Mouse (Mus musculus) CD8-positive naive resting alpha-beta T cell, adult 2 months (primary cell): ENCODE measurements around the gene Timm10.
"Not testable (repeated sequence)": the region's sequence is repeated elsewhere in the genome, so short reads cannot be mapped to it uniquely, and the experiment has no call there.

ENCODE experiments used
- DNase-seq, 2 experiments: peaks; one replicate each; pipeline ENCODE4 v3.0.0; 2022; ENCODE audit warnings: low read depth in 2 of 2, low spot score in 2 of 2

The Timm10 gene

GRCm38 (mm10) chr2:84826488-84827282, at the start of gene Timm10:
Timm10 (plus strand) TSS chr2:84826997.
- DNase-seq: peak; percentile 63 to 64

GRCm38 (mm10) chr2:84777706-84778105, 49.1 kb upstream of the Timm10 start:
- no peak for DNase-seq

GRCm38 (mm10) chr2:84779210-84779609, 47.6 kb upstream of the Timm10 start:
- DNase-seq: peak; percentile 67 to 74

GRCm38 (mm10) chr2:84783315-84783714, 43.5 kb upstream of the Timm10 start:
- DNase-seq: no peak

GRCm38 (mm10) chr2:84783840-84784566, 42.8 kb upstream of the Timm10 start:
- no peak for DNase-seq

GRCm38 (mm10) chr2:84788316-84788715, 38.5 kb upstream of the Timm10 start:
- no peak for DNase-seq

- DNase-seq: no peak
Measured at GRCm38 (mm10) chr2:84790418-84790817, 36.4 kb upstream of the Timm10 start.

GRCm38 (mm10) chr2:84792516-84792915, 34.3 kb upstream of the Timm10 start:
- no peak for DNase-seq

- no peak for DNase-seq
Measured at GRCm38 (mm10) chr2:84793154-84793553, 33.6 kb upstream of the Timm10 start.

- no peak for DNase-seq
Measured at GRCm38 (mm10) chr2:84793871-84794270, 32.9 kb upstream of the Timm10 start.

- peak; percentile 40 to 55 for DNase-seq
Measured at GRCm38 (mm10) chr2:84797833-84798492, 28.8 kb upstream of the Timm10 start.

- peak in 1 of 2 experiments; percentile 24 for DNase-seq
Measured at GRCm38 (mm10) chr2:84798493-84798921, 28.3 kb upstream of the Timm10 start, which contains the start of gene Ube2l6. Ube2l6 (plus strand) TSS chr2:84798828.

GRCm38 (mm10) chr2:84799041-84799561, 27.7 kb upstream of the Timm10 start:
- DNase-seq: peak in 1 of 2 experiments; percentile 49

GRCm38 (mm10) chr2:84800304-84800703, 26.5 kb upstream of the Timm10 start:
- no peak for DNase-seq

- not testable (repeated sequence) for DNase-seq
Measured at GRCm38 (mm10) chr2:84801223-84801622, 25.6 kb upstream of the Timm10 start.

- no peak for DNase-seq
Measured at GRCm38 (mm10) chr2:84803963-84804362, 22.8 kb upstream of the Timm10 start.

GRCm38 (mm10) chr2:84806546-84806945, 20.3 kb upstream of the Timm10 start:
- no peak for DNase-seq

- no peak for DNase-seq
Measured at GRCm38 (mm10) chr2:84809330-84809729, 17.5 kb upstream of the Timm10 start.

- DNase-seq: no peak
Measured at GRCm38 (mm10) chr2:84810526-84810885, 16.3 kb upstream of the Timm10 start.

GRCm38 (mm10) chr2:84810886-84811577, 15.8 kb upstream of the Timm10 start:
- peak; percentile 67 to 83 for DNase-seq

GRCm38 (mm10) chr2:84811880-84812279, 14.9 kb upstream of the Timm10 start:
- DNase-seq: no peak
